Mouse (Mus musculus): ENCODE measurements around the gene Mef2b.

GRCm38 (mm10) chr8:70174079-70174478 is 34.6 kb downstream of the Mef2b start:
- TF ChIP-seq CTCF (IDR thresholded peaks at IDR 0.05), result no peak
- TF ChIP-seq EP300 (IDR thresholded peaks at IDR 0.05), result no peak

Data from lung, postnatal 0 days (tissue).